Mouse (Mus musculus): ENCODE results near the gene Ptger2.

- TF ChIP-seq POLR2A (IDR thresholded peaks at IDR 0.05; ENCODE audit: borderline replicate concordance, extremely low read depth, low read depth, low read length) (no peak), CTCF (IDR thresholded peaks at IDR 0.05; ENCODE audit: insufficient read depth, low read length) (no peak)
Measured at GRCm38 (mm10) chr14:45048128-45048527, 60.1 kb downstream of the Ptger2 start.
